Mouse (Mus musculus): ENCODE measurements at regions not wholly inside any gene's neighbourhood (a gene's known extent, or its start where the extent isn't known, plus 50 kb on each side); places are given as distances from the start of the nearest gene placed in this dataset.

- no peaks in the 10 kb centered on the region for H3K36me3 ChIP-seq (ENCODE audit: control insufficient read depth, insufficient read depth, low read length, poor library complexity, severe bottlenecking)
- H3K9ac ChIP-seq (ENCODE audit: insufficient read depth, low read depth, low read length, poor library complexity, severe bottlenecking), result no peak overlapping the region
- no peak for DNase-seq (ENCODE audit: low read depth, low spot score)
- in situ Hi-C loops (cut with MboI; ENCODE audit: low sequenced_read_pairs in 2 of 2, unreplicated experiment in 2 of 2), result loop anchor here in 1 of 2 experiments (10.0 kb wide), 1 partner anchor 606 kb away; no protein-coding TSS in a partner anchor
- TF ChIP-seq MAFK (IDR thresholded peaks at IDR 0.05; ENCODE audit: insufficient read depth, low read depth, low read length), result no peak
- no peak for TF ChIP-seq HCFC1 (IDR thresholded peaks at IDR 0.05; ENCODE audit: borderline replicate concordance, insufficient read depth, low read length)
- no peak for TF ChIP-seq ZNF384 (IDR thresholded peaks at IDR 0.05; ENCODE audit: low read depth, low read length)
- no peak for TF ChIP-seq ZC3H11A (IDR thresholded peaks at IDR 0.05; ENCODE audit: borderline replicate concordance, low read depth, low read length)
- H3K9me3 ChIP-seq (ENCODE audit: control insufficient read depth, insufficient read depth, low read depth, low read length), result no peaks in the 10 kb centered on the region
- no peak overlapping the region for H3K4me3 ChIP-seq (ENCODE audit: insufficient read depth in 1 of 2, low read depth in 1 of 2, low read length in 2 of 2, poor library complexity in 1 of 2, severe bottlenecking in 1 of 2)
- H3K4me1 ChIP-seq (ENCODE audit: control insufficient read depth in 2 of 2, insufficient read depth in 2 of 2, low read length in 2 of 2, poor library complexity in 1 of 2), result peaks cover 4 to 5% of the 10 kb centered on the region in 2 experiments
- no peak overlapping the region for H3K27ac ChIP-seq (ENCODE audit: insufficient read depth, low read depth, low read length, poor library complexity, severe bottlenecking)
Measured at GRCm38 (mm10) chr13:83738528-83738981, 234.7 kb downstream of the Mef2c start.

GRCm38 (mm10) chr13:83739131-83739530 lies 235.3 kb downstream of the Mef2c start:
- H3K4me1 ChIP-seq (ENCODE audit: control insufficient read depth in 2 of 2, insufficient read depth in 2 of 2, low read length in 2 of 2, poor library complexity in 1 of 2), result peaks cover 3 to 4% of the 10 kb centered on the region in 2 experiments; a peak in 3 of 4 replicates
- no peak overlapping the region for H3K27ac ChIP-seq (ENCODE audit: insufficient read depth, low read depth, low read length, poor library complexity, severe bottlenecking)
- TF ChIP-seq ZNF384 (IDR thresholded peaks at IDR 0.05; ENCODE audit: low read depth, low read length) (no peak), HCFC1 (IDR thresholded peaks at IDR 0.05; ENCODE audit: borderline replicate concordance, insufficient read depth, low read length) (no peak), MAFK (IDR thresholded peaks at IDR 0.05; ENCODE audit: insufficient read depth, low read depth, low read length) (no peak), ZC3H11A (IDR thresholded peaks at IDR 0.05; ENCODE audit: borderline replicate concordance, low read depth, low read length) (no peak), CHD2 (IDR thresholded peaks at IDR 0.05; ENCODE audit: low read depth, low read length) (no peak)
- H3K4me3 ChIP-seq (ENCODE audit: insufficient read depth in 1 of 2, low read depth in 1 of 2, low read length in 2 of 2, poor library complexity in 1 of 2, severe bottlenecking in 1 of 2), result no peak overlapping the region
- H3K36me3 ChIP-seq (ENCODE audit: control insufficient read depth, insufficient read depth, low read length, poor library complexity, severe bottlenecking), result no peaks in the 10 kb centered on the region
- in situ Hi-C loops (cut with MboI; ENCODE audit: low sequenced_read_pairs in 2 of 2, unreplicated experiment in 2 of 2), result loop anchor here in 1 of 2 experiments (10.0 kb wide), 1 partner anchor 606 kb away; no protein-coding TSS in a partner anchor
- no peak for DNase-seq (ENCODE audit: low read depth, low spot score)
- H3K9ac ChIP-seq (ENCODE audit: insufficient read depth, low read depth, low read length, poor library complexity, severe bottlenecking), result no peak overlapping the region
- no peaks in the 10 kb centered on the region for H3K9me3 ChIP-seq (ENCODE audit: control insufficient read depth, insufficient read depth, low read depth, low read length)

GRCm38 (mm10) chr13:83739541-83740061 lies 235.8 kb downstream of the Mef2c start:
- no peak for DNase-seq (ENCODE audit: low read depth, low spot score)
- Histone ChIP-seq H3K36me3 (ENCODE audit: control insufficient read depth, insufficient read depth, low read length, poor library complexity, severe bottlenecking) (no peaks in the 10 kb centered on the region), H3K4me1 (ENCODE audit: control insufficient read depth in 2 of 2, insufficient read depth in 2 of 2, low read length in 2 of 2, poor library complexity in 1 of 2) (peaks cover 3 to 4% of the 10 kb centered on the region in 2 experiments; a peak in 3 of 4 replicates), H3K4me3 (ENCODE audit: insufficient read depth in 1 of 2, low read depth in 1 of 2, low read length in 2 of 2, poor library complexity in 1 of 2, severe bottlenecking in 1 of 2) (no peak overlapping the region), H3K9ac (ENCODE audit: insufficient read depth, low read depth, low read length, poor library complexity, severe bottlenecking) (no peak overlapping the region), H3K9me3 (ENCODE audit: control insufficient read depth, insufficient read depth, low read depth, low read length) (no peaks in the 10 kb centered on the region), H3K27ac (ENCODE audit: insufficient read depth, low read depth, low read length, poor library complexity, severe bottlenecking) (no peak overlapping the region)
- in situ Hi-C loops (cut with MboI; ENCODE audit: low sequenced_read_pairs in 2 of 2, unreplicated experiment in 2 of 2), result loop anchor here in 1 of 2 experiments (10.0 kb wide), 1 partner anchor 605 kb away; no protein-coding TSS in a partner anchor
- no peak for TF ChIP-seq CHD2 (IDR thresholded peaks at IDR 0.05; ENCODE audit: low read depth, low read length)
- no peak for TF ChIP-seq HCFC1 (IDR thresholded peaks at IDR 0.05; ENCODE audit: borderline replicate concordance, insufficient read depth, low read length)
- TF ChIP-seq ZNF384 (IDR thresholded peaks at IDR 0.05; ENCODE audit: low read depth, low read length), result no peak
- TF ChIP-seq MAFK (IDR thresholded peaks at IDR 0.05; ENCODE audit: insufficient read depth, low read depth, low read length), result no peak
- no peak for TF ChIP-seq ZC3H11A (IDR thresholded peaks at IDR 0.05; ENCODE audit: borderline replicate concordance, low read depth, low read length)

GRCm38 (mm10) chr13:83740101-83740500 lies 236.3 kb downstream of the Mef2c start:
- H3K36me3 ChIP-seq (ENCODE audit: control insufficient read depth, insufficient read depth, low read length, poor library complexity, severe bottlenecking), result no peaks in the 10 kb centered on the region
- no peaks in the 10 kb centered on the region for H3K9me3 ChIP-seq (ENCODE audit: control insufficient read depth, insufficient read depth, low read depth, low read length)
- H3K27ac ChIP-seq (ENCODE audit: insufficient read depth, low read depth, low read length, poor library complexity, severe bottlenecking), result no peak overlapping the region
- H3K4me3 ChIP-seq (ENCODE audit: insufficient read depth in 1 of 2, low read depth in 1 of 2, low read length in 2 of 2, poor library complexity in 1 of 2, severe bottlenecking in 1 of 2), result no peak overlapping the region
- H3K4me1 ChIP-seq (ENCODE audit: control insufficient read depth in 2 of 2, insufficient read depth in 2 of 2, low read length in 2 of 2, poor library complexity in 1 of 2), result peaks cover 3 to 4% of the 10 kb centered on the region in 2 experiments; a peak in 3 of 4 replicates
- in situ Hi-C loops (cut with MboI; ENCODE audit: low sequenced_read_pairs in 2 of 2, unreplicated experiment in 2 of 2), result no loop called here
- no peak for TF ChIP-seq MAFK (IDR thresholded peaks at IDR 0.05; ENCODE audit: insufficient read depth, low read depth, low read length)
- no peak overlapping the region for H3K9ac ChIP-seq (ENCODE audit: insufficient read depth, low read depth, low read length, poor library complexity, severe bottlenecking)
- no peak for DNase-seq (ENCODE audit: low read depth, low spot score)

- no peak for DNase-seq (ENCODE audit: low read depth, low spot score)
- Histone ChIP-seq H3K36me3 (ENCODE audit: control insufficient read depth, insufficient read depth, low read length, poor library complexity, severe bottlenecking) (no peaks in the 10 kb centered on the region), H3K27ac (ENCODE audit: insufficient read depth, low read depth, low read length, poor library complexity, severe bottlenecking) (no peak overlapping the region), H3K9ac (ENCODE audit: insufficient read depth, low read depth, low read length, poor library complexity, severe bottlenecking) (no peak overlapping the region), H3K4me3 (ENCODE audit: insufficient read depth in 1 of 2, low read depth in 1 of 2, low read length in 2 of 2, poor library complexity in 1 of 2, severe bottlenecking in 1 of 2) (no peak overlapping the region), H3K4me1 (ENCODE audit: control insufficient read depth in 2 of 2, insufficient read depth in 2 of 2, low read length in 2 of 2, poor library complexity in 1 of 2) (peaks cover 3 to 4% of the 10 kb centered on the region in 2 experiments; a peak in 3 of 4 replicates), H3K9me3 (ENCODE audit: control insufficient read depth, insufficient read depth, low read depth, low read length) (no peaks in the 10 kb centered on the region)
- TF ChIP-seq MAFK (IDR thresholded peaks at IDR 0.05; ENCODE audit: insufficient read depth, low read depth, low read length), result no peak
- no peak for TF ChIP-seq ZNF384 (IDR thresholded peaks at IDR 0.05; ENCODE audit: low read depth, low read length)
- no peak for TF ChIP-seq CHD2 (IDR thresholded peaks at IDR 0.05; ENCODE audit: low read depth, low read length)
- TF ChIP-seq HCFC1 (IDR thresholded peaks at IDR 0.05; ENCODE audit: borderline replicate concordance, insufficient read depth, low read length), result no peak
- TF ChIP-seq ZC3H11A (IDR thresholded peaks at IDR 0.05; ENCODE audit: borderline replicate concordance, low read depth, low read length), result no peak
- in situ Hi-C loops (cut with MboI; ENCODE audit: low sequenced_read_pairs in 2 of 2, unreplicated experiment in 2 of 2), result no loop called here
Measured at GRCm38 (mm10) chr13:83740771-83741170, 236.9 kb downstream of the Mef2c start.
